ENCODE assay signal across 9 mouse cellular contexts in the genomic region with DNA sequence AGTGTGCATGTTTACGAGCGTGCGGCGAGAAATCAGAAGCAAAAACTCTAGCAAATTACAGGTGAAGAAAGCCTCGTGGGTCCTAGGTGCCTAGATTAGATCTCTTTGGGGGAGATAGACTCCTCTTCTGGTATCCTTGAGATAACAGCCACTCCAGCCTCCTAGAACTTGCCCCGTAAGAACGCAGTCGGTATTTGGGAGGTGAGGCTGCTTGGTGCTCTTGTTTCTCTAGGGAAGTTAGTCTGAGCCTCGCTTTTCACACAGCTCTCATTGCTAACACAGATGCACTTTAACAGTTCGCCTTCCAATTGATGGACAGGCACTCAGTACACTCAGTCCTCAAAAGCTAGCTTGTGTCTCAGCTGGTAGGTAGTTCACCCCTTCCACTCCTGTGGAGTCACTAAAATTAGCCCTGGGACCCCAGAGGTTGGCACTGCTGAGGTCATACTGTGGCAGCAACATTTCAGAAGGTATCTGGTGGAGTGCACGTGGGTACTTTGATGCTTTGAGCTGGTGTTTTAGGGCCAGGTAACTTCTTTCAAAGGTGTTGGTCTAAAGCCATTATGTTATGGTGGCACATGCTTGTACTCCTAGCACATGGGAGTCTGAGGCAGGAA. TPM values are rescaled to one million over a fixed set of nuclear protein-coding genes. Genes with fewer than 3 reads are reported as not detected.
A peak's percentile ranks its signal among the peaks of the same experiment; 100 is the strongest.
DNase-seq lines count a peak whose midpoint lies in the region; ATAC-seq and TF ChIP-seq lines count a peak whose summit lies in the region.
"Had no signal": no experiment of that assay in that cellular context is flagged by ENCODE, and none has a peak within 500 bp of the region (broad histone marks: within the 10 kb centered on the region; RNA-seq: fewer than 3 reads in every experiment).

No protein-coding gene starts in this region.

- H3K9ac ChIP-seq in lung, embryonic 14.5 days: peak overlapping the region; percentile 77
- H3K9ac ChIP-seq in intestine, embryonic 14.5 days (ENCODE audit: low read length): peak overlapping the region; percentile 67
- peak overlapping the region; percentile 77 for H3K9ac ChIP-seq in neural tube, embryonic 13.5 days

- H3K36me3 ChIP-seq in lung, embryonic 14.5 days (ENCODE audit: insufficient read depth): no peaks in the 10 kb centered on the region
- no peaks in the 10 kb centered on the region for H3K36me3 ChIP-seq in intestine, embryonic 14.5 days (ENCODE audit: control insufficient read depth, insufficient read depth, low read length)
- H3K36me3 ChIP-seq in neural tube, embryonic 13.5 days: no peaks in the 10 kb centered on the region

- TF ChIP-seq CTCF in lung, embryonic 14.5 days (IDR thresholded peaks at IDR 0.05; ENCODE audit: low read depth): no peak
- no peak for TF ChIP-seq CTCF in embryonic fibroblast, embryonic 13.5 days (IDR thresholded peaks at IDR 0.05; ENCODE audit: borderline replicate concordance, insufficient read depth, low read length)

- peak overlapping the region; percentile 100 for H3K4me2 ChIP-seq in lung, embryonic 14.5 days
- peak overlapping the region; percentile 93 for H3K4me2 ChIP-seq in intestine, embryonic 14.5 days (ENCODE audit: low read length)
- H3K4me2 ChIP-seq in neural tube, embryonic 13.5 days: peak overlapping the region; percentile 99

- H3K4me3 ChIP-seq in lung, embryonic 14.5 days (ENCODE audit: low read depth, low read length): peak overlapping the region; percentile 91
- peak overlapping the region; percentile 75 for H3K4me3 ChIP-seq in embryonic fibroblast, embryonic 13.5 days (ENCODE audit: insufficient read depth, low read length)
- H3K4me3 ChIP-seq in intestine, embryonic 14.5 days (ENCODE audit: low read depth, low read length): peak overlapping the region; percentile 68
- H3K4me3 ChIP-seq in neural tube, embryonic 13.5 days: peak overlapping the region; percentile 80

- ATAC-seq in lung, embryonic 14.5 days (ENCODE audit: insufficient read depth): no peak
- no peak for ATAC-seq in intestine, embryonic 14.5 days (replicated peaks; ENCODE audit: low FRiP score, low TSS enrichment, low read depth)
- no peak for ATAC-seq in neural tube, embryonic 13.5 days (ENCODE audit: low read depth)

- H3K27me3 ChIP-seq in lung, embryonic 14.5 days (ENCODE audit: insufficient read depth, low read length): no peaks in the 10 kb centered on the region
- H3K27me3 ChIP-seq in intestine, embryonic 14.5 days (replicated peaks; ENCODE audit: control insufficient read depth, insufficient read depth, low read length): no peaks in the 10 kb centered on the region
- peaks cover 7% of the 10 kb centered on the region; the same call in 1 of the 2 replicates for H3K27me3 ChIP-seq in neural tube, embryonic 13.5 days

- 12% methylated on average over 11 of the region's 11 CpGs for WGBS in lung, embryonic 14.5 days
- 14% methylated on average over 11 of the region's 11 CpGs for WGBS in intestine, embryonic 14.5 days
- WGBS in neural tube, embryonic 13.5 days: 22% methylated on average over 11 of the region's 11 CpGs

- peaks cover 33% of the 10 kb centered on the region for H3K4me1 ChIP-seq in lung, embryonic 14.5 days (ENCODE audit: insufficient read depth)
- peaks cover 38% of the 10 kb centered on the region for H3K4me1 ChIP-seq in embryonic fibroblast, embryonic 13.5 days (ENCODE audit: control insufficient read depth, insufficient read depth, low read length)
- H3K4me1 ChIP-seq in intestine, embryonic 14.5 days (replicated peaks; ENCODE audit: control insufficient read depth, insufficient read depth, low read length): peaks cover 47% of the 10 kb centered on the region
- peaks cover 53% of the 10 kb centered on the region for H3K4me1 ChIP-seq in neural tube, embryonic 13.5 days (replicated peaks)

- H3K27ac ChIP-seq in lung, embryonic 14.5 days (ENCODE audit: low read depth): peak overlapping the region; percentile 80; the same call in 1 of the 2 replicates
- peak overlapping the region; percentile 90; the same call in 1 of the 2 replicates for H3K27ac ChIP-seq in embryonic fibroblast, embryonic 13.5 days (ENCODE audit: insufficient read depth, low read length)
- H3K27ac ChIP-seq in intestine, embryonic 14.5 days (ENCODE audit: low read depth): no peak overlapping the region
- no peak overlapping the region for H3K27ac ChIP-seq in neural tube, embryonic 13.5 days (replicated peaks)

- no peak for DNase-seq in lung, embryonic 14.5 days
- DNase-seq in lung, postnatal 25 days (ENCODE audit: low spot score): no peak
- DNase-seq in intestine, embryonic 14.5 days (ENCODE audit: low spot score): no peak
- no peak for DNase-seq in thymus, postnatal 36 days
- no peak for DNase-seq in urinary bladder, postnatal 10 days (ENCODE audit: low spot score)
- no peak for DNase-seq in layer of hippocampus, adult 8-10 months (ENCODE audit: low spot score in 2 of 2)

- no peaks in the 10 kb centered on the region for H3K9me3 ChIP-seq in lung, embryonic 14.5 days (ENCODE audit: low read depth, low read length)
- no peaks in the 10 kb centered on the region for H3K9me3 ChIP-seq in intestine, embryonic 14.5 days (ENCODE audit: control insufficient read depth, low read length)
- H3K9me3 ChIP-seq in neural tube, embryonic 13.5 days: no peaks in the 10 kb centered on the region

- 0 out of 2 replicates have a peak, but pooled peaks have one; percentile 11 for TF ChIP-seq POLR2A in embryonic fibroblast, embryonic 13.5 days (IDR thresholded peaks at IDR 0.05; ENCODE audit: low read depth, low read length)

RNA-seq across cellular contexts. Expression of gene Mafk, which starts 1.0 kb away (rescaled TPM):
- 8.0 and 10.0 TPM in 2 replicates for polyA plus RNA-seq in lung, embryonic 14.5 days (2014; fragmentation: Nextera tagmentation; extraction: Ambion mirVana)
- 12.9 and 17.4 TPM in 2 replicates for polyA plus RNA-seq in embryonic fibroblast, embryonic 13.5 days (2011; ENCODE audit: insufficient read length, low read depth, missing spikeins)
- 9.4 and 11.2 TPM in 2 replicates for polyA plus RNA-seq in intestine, embryonic 14.5 days (2014; fragmentation: Nextera tagmentation; extraction: Ambion mirVana)
- 11.7 and 12.1 TPM in 2 replicates for polyA plus RNA-seq in neural tube, embryonic 13.5 days (2015; fragmentation: Nextera tagmentation; extraction: Ambion mirVana)
- total RNA-seq in layer of hippocampus, adult 8-10 months (2022): 10 to 100 TPM in 2 of 4 experiments, 1 to 10 TPM in 2; 9.2 to 16.4 (median 10.5) TPM

RNA-seq across cellular contexts. Expression of gene Ints1, which starts 16.8 kb away (rescaled TPM):
- 37.6 and 39.8 TPM in 2 replicates for polyA plus RNA-seq in lung, embryonic 14.5 days (2014; fragmentation: Nextera tagmentation; extraction: Ambion mirVana)
- 40.0 and 43.6 TPM in 2 replicates for polyA plus RNA-seq in embryonic fibroblast, embryonic 13.5 days (2011; ENCODE audit: insufficient read length, low read depth, missing spikeins)
- 36.5 and 42.5 TPM in 2 replicates for polyA plus RNA-seq in intestine, embryonic 14.5 days (2014; fragmentation: Nextera tagmentation; extraction: Ambion mirVana)
- polyA plus RNA-seq in neural tube, embryonic 13.5 days (2015; fragmentation: Nextera tagmentation; extraction: Ambion mirVana): 24.3 and 27.1 TPM in 2 replicates
- total RNA-seq in layer of hippocampus, adult 8-10 months (2022): 100 to 1,000 TPM in 1 of 4 experiments, 10 to 100 TPM in 3; 80.3 to 100 (median 97.2) TPM

RNA-seq across cellular contexts. Expression of gene Tmem184a, which starts 27.4 kb away (rescaled TPM):
- 8.4 and 10.5 TPM in 2 replicates for polyA plus RNA-seq in lung, embryonic 14.5 days (2014; fragmentation: Nextera tagmentation; extraction: Ambion mirVana)
- not detected in 2 replicates for polyA plus RNA-seq in embryonic fibroblast, embryonic 13.5 days (2011; ENCODE audit: insufficient read length, low read depth, missing spikeins)
- 12.5 and 15.1 TPM in 2 replicates for polyA plus RNA-seq in intestine, embryonic 14.5 days (2014; fragmentation: Nextera tagmentation; extraction: Ambion mirVana)
- 0.23 and 0.64 TPM in 2 replicates for polyA plus RNA-seq in neural tube, embryonic 13.5 days (2015; fragmentation: Nextera tagmentation; extraction: Ambion mirVana)
- 1 to 10 TPM in 1 of 4 experiments, under 1 TPM in 3; 0.37 to 1.1 (median 0.68) TPM for total RNA-seq in layer of hippocampus, adult 8-10 months (2022)

RNA-seq across cellular contexts. Expression of gene Gm26938, which starts 33.9 kb away (rescaled TPM):
- not detected in 2 replicates for polyA plus RNA-seq in lung, embryonic 14.5 days (2014; fragmentation: Nextera tagmentation; extraction: Ambion mirVana)
- not detected in 2 replicates for polyA plus RNA-seq in embryonic fibroblast, embryonic 13.5 days (2011; ENCODE audit: insufficient read length, low read depth, missing spikeins)
- polyA plus RNA-seq in intestine, embryonic 14.5 days (2014; fragmentation: Nextera tagmentation; extraction: Ambion mirVana): not detected in 2 replicates
- not detected in 2 replicates for polyA plus RNA-seq in neural tube, embryonic 13.5 days (2015; fragmentation: Nextera tagmentation; extraction: Ambion mirVana)
- not detected for total RNA-seq in layer of hippocampus, adult 8-10 months (2022)
- total RNA-seq: adrenal gland, adult 18-20 months had no signal

RNA-seq across cellular contexts. Expression of gene Psmg3, which starts 34.4 kb away (rescaled TPM):
- polyA plus RNA-seq in lung, embryonic 14.5 days (2014; fragmentation: Nextera tagmentation; extraction: Ambion mirVana): 78.8 and 79.3 TPM in 2 replicates
- 15.3 and 15.8 TPM in 2 replicates for polyA plus RNA-seq in embryonic fibroblast, embryonic 13.5 days (2011; ENCODE audit: insufficient read length, low read depth, missing spikeins)
- polyA plus RNA-seq in intestine, embryonic 14.5 days (2014; fragmentation: Nextera tagmentation; extraction: Ambion mirVana): 82.9 and 96.6 TPM in 2 replicates
- 66.6 and 70.3 TPM in 2 replicates for polyA plus RNA-seq in neural tube, embryonic 13.5 days (2015; fragmentation: Nextera tagmentation; extraction: Ambion mirVana)
- 10 to 100 TPM; 17.6 to 19.2 (median 18.5) TPM for total RNA-seq in layer of hippocampus, adult 8-10 months (2022)

Comparison
In these comparisons a context has a peak if more than half of its experiments do, and no peak if none do; other contexts are left out.
1. H3K27ac ChIP-seq: peak in lung, embryonic 14.5 days (single experiment) and embryonic fibroblast, embryonic 13.5 days (single experiment); none in intestine, embryonic 14.5 days (single experiment) and neural tube, embryonic 13.5 days (single experiment).
2. Peak in every context shown above with its lines, with median percentiles within 50 percentile points of each other: H3K4me2 ChIP-seq, H3K4me3 ChIP-seq and H3K9ac ChIP-seq.